Mouse (Mus musculus) brain, embryonic 14.5 days (tissue): ENCODE data around the gene Cks2.

Experiments
- CTCF ChIP-seq: fragments of 200-500 bp; IDR thresholded peaks from 2 replicates; pipeline ENCODE4 v1.5.1; 2012; ENCODE audit warnings: inconsistent platforms, mild to moderate bottlenecking, moderate library complexity, borderline replicate concordance; ENCODE audit not compliant: insufficient read depth, insufficient read length; ENCODE audit errors: extremely low read depth
- POLR2A ChIP-seq: fragments of 200-500 bp; IDR thresholded peaks from 2 replicates; pipeline ENCODE4 v1.6.1; 2012; ENCODE audit warnings: mild to moderate bottlenecking, inconsistent platforms, borderline replicate concordance; ENCODE audit not compliant: poor library complexity, insufficient read depth, insufficient read length, severe bottlenecking; ENCODE audit errors: extremely low read depth

- TF ChIP-seq CTCF (no peak), POLR2A (no peak)
These were observed 3.2 kb downstream of the Cks2 start for GRCm38 (mm10) chr13:51648237-51648636.
